Mouse (Mus musculus): ENCODE measurements at regions not wholly inside any gene's neighbourhood (a gene's known extent, or its start where the extent isn't known, plus 50 kb on each side); places are given as distances from the start of the nearest gene placed in this dataset.
"Not testable (repeated sequence)": the region's sequence is repeated elsewhere in the genome, so short reads cannot be mapped to it uniquely, and the experiment has no call there.

- H3K9ac ChIP-seq (ENCODE audit: low read depth, low read length, severe bottlenecking), result no peak overlapping the region
- no peak for ATAC-seq (ENCODE audit: low FRiP score, low read depth)
- no peak for TF ChIP-seq POLR2A (IDR thresholded peaks at IDR 0.05; ENCODE audit: borderline replicate concordance, extremely low read depth, insufficient read depth, insufficient read length)
- 85% methylated on average over 3 of the region's 3 CpGs for WGBS
- H3K27me3 ChIP-seq (ENCODE audit: control insufficient read depth, insufficient read depth, low read length), result no peaks in the 10 kb centered on the region
- H3K4me2 ChIP-seq (replicated peaks; ENCODE audit: low read depth, low read length, severe bottlenecking), result no peak overlapping the region
- H3K9me3 ChIP-seq (ENCODE audit: control insufficient read depth, low read length), result no peaks in the 10 kb centered on the region
- no peak for DNase-seq (ENCODE audit: low spot score)
- H3K4me3 ChIP-seq (replicated peaks; ENCODE audit: low read length), result no peak overlapping the region
- no peak overlapping the region for H3K27ac ChIP-seq (replicated peaks; ENCODE audit: low read depth, low read length)
- H3K36me3 ChIP-seq (ENCODE audit: control insufficient read depth, insufficient read depth, low read length), result no peaks in the 10 kb centered on the region
- H3K4me1 ChIP-seq (ENCODE audit: control insufficient read depth, insufficient read depth, low read length), result no peaks in the 10 kb centered on the region
Observed at GRCm38 (mm10) chr5:68329311-68329710, 297.7 kb downstream of the Grxcr1 start.

GRCm38 (mm10) chr5:68329828-68330227 lies 298.2 kb downstream of the Grxcr1 start:
- DNase-seq (ENCODE audit: low spot score) (no peak), ATAC-seq (ENCODE audit: low FRiP score, low read depth) (no peak)
- Histone ChIP-seq H3K9me3 (ENCODE audit: control insufficient read depth, low read length) (no peaks in the 10 kb centered on the region), H3K4me1 (ENCODE audit: control insufficient read depth, insufficient read depth, low read length) (no peaks in the 10 kb centered on the region), H3K36me3 (ENCODE audit: control insufficient read depth, insufficient read depth, low read length) (no peaks in the 10 kb centered on the region), H3K27ac (replicated peaks; ENCODE audit: low read depth, low read length) (no peak overlapping the region), H3K9ac (ENCODE audit: low read depth, low read length, severe bottlenecking) (no peak overlapping the region), H3K27me3 (ENCODE audit: control insufficient read depth, insufficient read depth, low read length) (no peaks in the 10 kb centered on the region), H3K4me2 (replicated peaks; ENCODE audit: low read depth, low read length, severe bottlenecking) (no peak overlapping the region), H3K4me3 (replicated peaks; ENCODE audit: low read length) (no peak overlapping the region)
- 72% methylated on average over 2 of the region's 2 CpGs for WGBS
- TF ChIP-seq POLR2A (IDR thresholded peaks at IDR 0.05; ENCODE audit: borderline replicate concordance, extremely low read depth, insufficient read depth, insufficient read length), result no peak

- ATAC-seq (ENCODE audit: low FRiP score, low read depth), result no peak
- H3K4me2 ChIP-seq (replicated peaks; ENCODE audit: low read depth, low read length, severe bottlenecking), result no peak overlapping the region
- no peaks in the 10 kb centered on the region for H3K4me1 ChIP-seq (ENCODE audit: control insufficient read depth, insufficient read depth, low read length)
- WGBS, result 59% methylated on average over 2 of the region's 2 CpGs
- no peak for DNase-seq (ENCODE audit: low spot score)
- no peaks in the 10 kb centered on the region for H3K36me3 ChIP-seq (ENCODE audit: control insufficient read depth, insufficient read depth, low read length)
- H3K27me3 ChIP-seq (ENCODE audit: control insufficient read depth, insufficient read depth, low read length), result no peaks in the 10 kb centered on the region
- H3K9me3 ChIP-seq (ENCODE audit: control insufficient read depth, low read length), result no peaks in the 10 kb centered on the region
- H3K9ac ChIP-seq (ENCODE audit: low read depth, low read length, severe bottlenecking), result no peak overlapping the region
- no peak overlapping the region for H3K27ac ChIP-seq (replicated peaks; ENCODE audit: low read depth, low read length)
- TF ChIP-seq POLR2A (IDR thresholded peaks at IDR 0.05; ENCODE audit: borderline replicate concordance, extremely low read depth, insufficient read depth, insufficient read length), result no peak
- H3K4me3 ChIP-seq (replicated peaks; ENCODE audit: low read length), result no peak overlapping the region
Observed at GRCm38 (mm10) chr5:68350921-68351320, 319.3 kb downstream of the Grxcr1 start.

GRCm38 (mm10) chr5:68351793-68352192 lies 320.2 kb downstream of the Grxcr1 start:
- Histone ChIP-seq H3K27ac (replicated peaks; ENCODE audit: low read depth, low read length) (no peak overlapping the region), H3K4me2 (replicated peaks; ENCODE audit: low read depth, low read length, severe bottlenecking) (no peak overlapping the region), H3K9ac (ENCODE audit: low read depth, low read length, severe bottlenecking) (no peak overlapping the region), H3K36me3 (ENCODE audit: control insufficient read depth, insufficient read depth, low read length) (no peaks in the 10 kb centered on the region), H3K27me3 (ENCODE audit: control insufficient read depth, insufficient read depth, low read length) (no peaks in the 10 kb centered on the region), H3K4me1 (ENCODE audit: control insufficient read depth, insufficient read depth, low read length) (no peaks in the 10 kb centered on the region), H3K4me3 (replicated peaks; ENCODE audit: low read length) (no peak overlapping the region), H3K9me3 (ENCODE audit: control insufficient read depth, low read length) (no peaks in the 10 kb centered on the region)
- ATAC-seq (ENCODE audit: low FRiP score, low read depth) (no peak), DNase-seq (ENCODE audit: low spot score) (no peak)
- WGBS, result 48% methylated on average over 5 of the region's 5 CpGs
- TF ChIP-seq POLR2A (IDR thresholded peaks at IDR 0.05; ENCODE audit: borderline replicate concordance, extremely low read depth, insufficient read depth, insufficient read length), result no peak

GRCm38 (mm10) chr5:68353211-68353610 lies 321.6 kb downstream of the Grxcr1 start:
- no peak overlapping the region for H3K9ac ChIP-seq (ENCODE audit: low read depth, low read length, severe bottlenecking)
- no peak for TF ChIP-seq POLR2A (IDR thresholded peaks at IDR 0.05; ENCODE audit: borderline replicate concordance, extremely low read depth, insufficient read depth, insufficient read length)
- no peak overlapping the region for H3K4me3 ChIP-seq (replicated peaks; ENCODE audit: low read length)
- ATAC-seq (ENCODE audit: low FRiP score, low read depth) (no peak), DNase-seq (ENCODE audit: low spot score) (no peak)
- no peaks in the 10 kb centered on the region for H3K27me3 ChIP-seq (ENCODE audit: control insufficient read depth, insufficient read depth, low read length)
- no peaks in the 10 kb centered on the region for H3K4me1 ChIP-seq (ENCODE audit: control insufficient read depth, insufficient read depth, low read length)
- no peak overlapping the region for H3K27ac ChIP-seq (replicated peaks; ENCODE audit: low read depth, low read length)
- H3K9me3 ChIP-seq (ENCODE audit: control insufficient read depth, low read length), result no peaks in the 10 kb centered on the region
- 64% methylated on average over 4 of the region's 4 CpGs for WGBS
- no peak overlapping the region for H3K4me2 ChIP-seq (replicated peaks; ENCODE audit: low read depth, low read length, severe bottlenecking)
- H3K36me3 ChIP-seq (ENCODE audit: control insufficient read depth, insufficient read depth, low read length), result no peaks in the 10 kb centered on the region

- not testable (repeated sequence) for H3K27ac ChIP-seq (replicated peaks; ENCODE audit: low read depth, low read length)
- WGBS, result 72% methylated on average over 3 of the region's 3 CpGs
Observed at GRCm38 (mm10) chr5:68353816-68354215, 322.2 kb downstream of the Grxcr1 start.

More at GRCm38 (mm10) chr5:68353816-68354215, 322.2 kb downstream of the Grxcr1 start:
- not testable (repeated sequence) for H3K9ac ChIP-seq (ENCODE audit: low read depth, low read length, severe bottlenecking); H3K4me3 ChIP-seq (replicated peaks; ENCODE audit: low read length); H3K4me1 ChIP-seq (ENCODE audit: control insufficient read depth, insufficient read depth, low read length); H3K27me3 ChIP-seq (ENCODE audit: control insufficient read depth, insufficient read depth, low read length); ATAC-seq (ENCODE audit: low FRiP score, low read depth); H3K9me3 ChIP-seq (ENCODE audit: control insufficient read depth, low read length); H3K36me3 ChIP-seq (ENCODE audit: control insufficient read depth, insufficient read depth, low read length); DNase-seq (ENCODE audit: low spot score); H3K4me2 ChIP-seq (replicated peaks; ENCODE audit: low read depth, low read length, severe bottlenecking)
